Mouse (Mus musculus): ENCODE measurements at regions not wholly inside any gene's neighbourhood (a gene's known extent, or its start where the extent isn't known, plus 50 kb on each side); places are given as distances from the start of the nearest gene placed in this dataset.

GRCm38 (mm10) chr13:69182478-69182877 is 183.1 kb upstream of the Adcy2 start:
- no peak overlapping the region for H3K4me2 ChIP-seq
- no peak for ATAC-seq (ENCODE audit: insufficient number of reproducible peaks, insufficient read depth, low FRiP score, low TSS enrichment, low read depth)
- H3K9me3 ChIP-seq, result no peaks in the 10 kb centered on the region
- H3K27me3 ChIP-seq, result no peaks in the 10 kb centered on the region
- H3K27ac ChIP-seq, result no peak overlapping the region
- no peaks in the 10 kb centered on the region for H3K36me3 ChIP-seq
- no peak overlapping the region for H3K4me3 ChIP-seq (replicated peaks)
- H3K9ac ChIP-seq (replicated peaks), result no peak overlapping the region
- no peaks in the 10 kb centered on the region for H3K4me1 ChIP-seq (replicated peaks)
- WGBS, result 90% methylated on average over 3 of the region's 3 CpGs

DNA sequence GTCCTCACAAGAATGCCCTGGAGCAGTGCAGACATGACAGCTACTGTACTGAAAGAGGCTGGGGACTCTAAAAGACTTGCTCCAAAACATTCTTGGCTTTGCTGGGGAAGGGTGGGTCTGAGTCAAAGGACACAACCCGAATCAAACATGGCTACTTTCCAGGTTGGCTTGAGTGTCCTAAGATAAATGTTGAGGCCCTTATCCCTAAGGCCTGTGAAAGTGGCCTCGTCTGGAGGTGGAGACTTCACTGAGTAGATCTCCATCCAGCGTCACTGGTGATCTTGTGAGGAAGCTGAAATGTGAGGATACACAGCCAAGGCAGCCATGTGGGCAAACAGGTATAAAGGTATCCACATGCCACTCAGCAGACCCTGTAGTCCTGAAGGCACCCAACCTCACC is 191.3 kb upstream of the Adcy2 start:
- no peak for ATAC-seq (ENCODE audit: insufficient number of reproducible peaks, insufficient read depth, low FRiP score, low TSS enrichment, low read depth)
- H3K4me2 ChIP-seq, result no peak overlapping the region
- 66% methylated on average over 3 of the region's 3 CpGs for WGBS

DNA sequence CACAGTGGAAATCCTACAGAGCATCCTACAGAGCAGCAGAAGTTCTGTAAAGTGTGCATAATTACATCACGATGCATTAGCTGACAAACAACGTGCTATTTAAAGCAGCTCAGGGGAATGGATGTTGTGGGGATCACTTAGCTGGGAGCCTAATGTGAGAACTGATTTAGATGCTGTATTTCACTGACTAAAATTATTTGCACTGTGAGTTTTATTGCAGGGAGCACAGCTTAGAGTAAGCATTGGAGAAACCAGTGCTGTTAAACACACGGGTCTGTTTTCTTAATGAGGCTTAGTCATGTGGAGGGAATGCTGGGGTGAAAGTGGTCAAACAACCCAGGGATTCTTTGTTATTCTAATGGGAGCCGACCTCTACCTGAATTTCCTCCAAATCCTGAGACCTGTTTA is 197.1 kb upstream of the Adcy2 start:
- H3K4me2 ChIP-seq, result no peak overlapping the region
- no peak overlapping the region for H3K4me3 ChIP-seq (replicated peaks)
- H3K36me3 ChIP-seq, result no peaks in the 10 kb centered on the region
- H3K4me1 ChIP-seq (replicated peaks), result no peaks in the 10 kb centered on the region
- no peaks in the 10 kb centered on the region for H3K27me3 ChIP-seq
- H3K9me3 ChIP-seq, result no peaks in the 10 kb centered on the region
- ATAC-seq (ENCODE audit: insufficient number of reproducible peaks, insufficient read depth, low FRiP score, low TSS enrichment, low read depth), result no peak
- no peak overlapping the region for H3K9ac ChIP-seq (replicated peaks)
- H3K27ac ChIP-seq, result no peak overlapping the region
- 5% methylated on average over 4 of the region's 4 CpGs for WGBS

More for the DNA sequence above, 191.3 kb upstream of the Adcy2 start:
- Histone ChIP-seq H3K9ac (replicated peaks) (no peak overlapping the region), H3K9me3 (no peaks in the 10 kb centered on the region), H3K4me1 (replicated peaks) (no peaks in the 10 kb centered on the region), H3K27ac (no peak overlapping the region), H3K27me3 (no peaks in the 10 kb centered on the region), H3K4me3 (replicated peaks) (no peak overlapping the region), H3K36me3 (no peaks in the 10 kb centered on the region)

- H3K36me3 ChIP-seq, result no peaks in the 10 kb centered on the region
- H3K9ac ChIP-seq (replicated peaks), result no peak overlapping the region
- peaks cover 10% of the 10 kb centered on the region for H3K4me1 ChIP-seq (replicated peaks)
- 45% methylated on average over 10 of the region's 10 CpGs for WGBS
- no peak for ATAC-seq (ENCODE audit: insufficient number of reproducible peaks, insufficient read depth, low FRiP score, low TSS enrichment, low read depth)
- no peaks in the 10 kb centered on the region for H3K9me3 ChIP-seq
- no peak overlapping the region for H3K4me2 ChIP-seq
- no peaks in the 10 kb centered on the region for H3K27me3 ChIP-seq
- H3K4me3 ChIP-seq (replicated peaks), result no peak overlapping the region
- no peak overlapping the region for H3K27ac ChIP-seq
Observed at GRCm38 (mm10) chr13:69207741-69208568, 208.6 kb upstream of the Adcy2 start.

DNA sequence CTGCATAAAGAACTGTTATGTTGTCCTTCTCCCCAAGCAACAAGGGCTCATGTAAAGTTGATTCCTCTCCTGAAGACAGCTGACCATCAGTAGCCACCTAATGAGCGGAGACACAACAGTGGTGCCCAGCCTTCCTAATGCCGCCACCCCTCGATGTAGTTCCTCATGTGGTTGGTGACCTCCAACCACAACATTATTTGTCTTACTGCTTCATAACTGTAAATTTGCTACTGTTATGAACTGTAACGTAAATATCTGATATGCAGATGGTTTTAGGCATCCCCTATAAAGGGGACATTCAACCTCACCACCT is 209.2 kb upstream of the Adcy2 start:
- Histone ChIP-seq H3K36me3 (no peaks in the 10 kb centered on the region), H3K9ac (replicated peaks) (no peak overlapping the region), H3K27ac (no peak overlapping the region), H3K27me3 (no peaks in the 10 kb centered on the region), H3K4me2 (no peak overlapping the region), H3K4me3 (replicated peaks) (no peak overlapping the region), H3K9me3 (no peaks in the 10 kb centered on the region), H3K4me1 (replicated peaks) (peaks cover 10% of the 10 kb centered on the region)
- WGBS, result 78% methylated on average over 4 of the region's 4 CpGs
- ATAC-seq (ENCODE audit: insufficient number of reproducible peaks, insufficient read depth, low FRiP score, low TSS enrichment, low read depth), result no peak

GRCm38 (mm10) chr13:69216579-69216978 is 217.2 kb upstream of the Adcy2 start:
- H3K4me1 ChIP-seq (replicated peaks), result no peaks in the 10 kb centered on the region
- H3K9ac ChIP-seq (replicated peaks), result no peak overlapping the region
- no peaks in the 10 kb centered on the region for H3K27me3 ChIP-seq
- no peak overlapping the region for H3K4me2 ChIP-seq
- no peak for ATAC-seq (ENCODE audit: insufficient number of reproducible peaks, insufficient read depth, low FRiP score, low TSS enrichment, low read depth)
- H3K27ac ChIP-seq, result no peak overlapping the region
- no peaks in the 10 kb centered on the region for H3K9me3 ChIP-seq
- H3K4me3 ChIP-seq (replicated peaks), result no peak overlapping the region
- 73% methylated on average over 3 of the region's 3 CpGs for WGBS
- no peaks in the 10 kb centered on the region for H3K36me3 ChIP-seq

DNA sequence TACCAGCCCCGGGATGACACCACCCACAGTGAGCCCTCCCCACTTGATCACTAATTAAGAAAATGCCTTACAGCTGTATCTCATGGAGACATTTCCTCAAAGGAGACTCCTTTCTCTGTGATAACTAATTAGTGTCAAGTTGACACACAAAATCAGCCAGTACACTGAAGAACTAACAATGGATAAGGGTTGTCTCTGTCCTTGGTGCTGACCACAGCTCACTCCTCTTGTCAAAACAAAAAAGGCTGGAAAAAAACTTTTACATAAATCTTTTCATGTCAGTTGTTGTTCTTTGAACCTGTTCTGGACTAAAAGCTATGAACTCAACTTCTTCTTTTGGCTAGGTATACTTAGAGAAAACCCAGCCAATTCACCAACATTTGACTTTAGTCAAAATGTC is 221.1 kb upstream of the Adcy2 start:
- WGBS, result 73% methylated on average over 1 of the region's 1 CpGs
- H3K9me3 ChIP-seq, result no peaks in the 10 kb centered on the region

GRCm38 (mm10) chr13:69226538-69226937 is 227.2 kb upstream of the Adcy2 start:
- ATAC-seq (ENCODE audit: insufficient number of reproducible peaks, insufficient read depth, low FRiP score, low TSS enrichment, low read depth), result no peak
- H3K4me3 ChIP-seq (replicated peaks), result no peak overlapping the region
- no peaks in the 10 kb centered on the region for H3K27me3 ChIP-seq
- WGBS, result 76% methylated on average over 5 of the region's 5 CpGs
- no peaks in the 10 kb centered on the region for H3K4me1 ChIP-seq (replicated peaks)
- H3K4me2 ChIP-seq, result no peak overlapping the region
- no peaks in the 10 kb centered on the region for H3K36me3 ChIP-seq
- H3K9me3 ChIP-seq, result no peaks in the 10 kb centered on the region
- no peak overlapping the region for H3K9ac ChIP-seq (replicated peaks)
- no peak overlapping the region for H3K27ac ChIP-seq

More for the DNA sequence above, 221.1 kb upstream of the Adcy2 start:
- no peaks in the 10 kb centered on the region for H3K27me3 ChIP-seq
- H3K4me3 ChIP-seq (replicated peaks), result no peak overlapping the region
- H3K4me2 ChIP-seq, result no peak overlapping the region
- no peak overlapping the region for H3K9ac ChIP-seq (replicated peaks)
- H3K4me1 ChIP-seq (replicated peaks), result no peaks in the 10 kb centered on the region
- H3K27ac ChIP-seq, result no peak overlapping the region
- ATAC-seq (ENCODE audit: insufficient number of reproducible peaks, insufficient read depth, low FRiP score, low TSS enrichment, low read depth), result no peak
- no peaks in the 10 kb centered on the region for H3K36me3 ChIP-seq

DNA sequence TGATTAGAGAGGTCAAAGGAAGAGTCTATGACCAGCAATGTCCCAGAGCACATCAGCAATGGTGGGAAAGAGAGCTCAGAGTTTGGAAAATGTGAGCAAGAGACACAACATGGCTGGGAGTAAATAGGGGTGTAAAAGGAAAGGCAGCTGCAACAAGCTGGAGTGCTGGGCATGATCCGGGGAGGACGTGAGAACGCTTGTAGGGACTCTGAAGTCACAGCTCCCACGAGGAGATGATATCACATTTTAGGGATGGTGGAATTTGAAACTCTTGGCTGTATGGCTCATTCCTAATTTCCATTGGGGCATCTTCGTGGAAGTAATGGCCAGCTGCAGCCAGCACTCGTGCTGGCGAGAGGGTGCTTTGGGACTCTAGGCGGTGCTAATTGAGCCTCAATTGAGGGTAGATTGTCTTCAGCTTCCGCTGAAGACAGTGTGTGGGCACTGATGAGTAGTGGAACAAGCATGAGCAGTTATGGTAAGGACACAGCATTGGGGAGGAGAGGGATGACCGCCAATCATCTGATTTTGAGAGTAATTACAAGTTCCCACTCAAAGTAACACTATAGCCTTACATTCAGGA is 231.1 kb upstream of the Adcy2 start:
- Histone ChIP-seq H3K27ac (no peak overlapping the region), H3K4me2 (no peak overlapping the region), H3K4me3 (replicated peaks) (no peak overlapping the region), H3K9me3 (no peaks in the 10 kb centered on the region), H3K27me3 (no peaks in the 10 kb centered on the region), H3K4me1 (replicated peaks) (no peaks in the 10 kb centered on the region), H3K9ac (replicated peaks) (no peak overlapping the region), H3K36me3 (no peaks in the 10 kb centered on the region)
- WGBS, result 40% methylated on average over 10 of the region's 10 CpGs
- no peak for ATAC-seq (ENCODE audit: insufficient number of reproducible peaks, insufficient read depth, low FRiP score, low TSS enrichment, low read depth)

- H3K27me3 ChIP-seq, result no peaks in the 10 kb centered on the region
- H3K4me1 ChIP-seq (replicated peaks), result no peaks in the 10 kb centered on the region
- WGBS, result 84% methylated on average over 5 of the region's 5 CpGs
- H3K9me3 ChIP-seq, result no peaks in the 10 kb centered on the region
- H3K9ac ChIP-seq (replicated peaks), result no peak overlapping the region
- H3K36me3 ChIP-seq, result no peaks in the 10 kb centered on the region
- no peak overlapping the region for H3K4me3 ChIP-seq (replicated peaks)
- ATAC-seq (ENCODE audit: insufficient number of reproducible peaks, insufficient read depth, low FRiP score, low TSS enrichment, low read depth), result no peak
- H3K27ac ChIP-seq, result no peak overlapping the region
- no peak overlapping the region for H3K4me2 ChIP-seq
Observed at GRCm38 (mm10) chr13:69236386-69236785, 237.0 kb upstream of the Adcy2 start.

GRCm38 (mm10) chr13:69237918-69238317 is 238.6 kb upstream of the Adcy2 start:
- 89% methylated on average over 3 of the region's 3 CpGs for WGBS
- Histone ChIP-seq H3K4me2 (no peak overlapping the region), H3K27me3 (peaks cover 6% of the 10 kb centered on the region; the same call in 1 of the 2 replicates), H3K4me1 (replicated peaks) (peaks cover 6% of the 10 kb centered on the region), H3K27ac (no peak overlapping the region), H3K9me3 (no peaks in the 10 kb centered on the region), H3K36me3 (no peaks in the 10 kb centered on the region), H3K9ac (replicated peaks) (no peak overlapping the region), H3K4me3 (replicated peaks) (no peak overlapping the region)
- no peak for ATAC-seq (ENCODE audit: insufficient number of reproducible peaks, insufficient read depth, low FRiP score, low TSS enrichment, low read depth)
